Mouse (Mus musculus) common myeloid progenitor, adult 5-6 weeks (primary cell): ENCODE data around the gene Pex11g. TPM values are rescaled to one million over a fixed set of nuclear protein-coding genes. Genes with fewer than 3 reads are reported as not detected.
A peak's percentile ranks its signal among the peaks of the same experiment; 100 is the strongest.

Experiments
- ATAC-seq: replicated peaks from 2 replicates; pipeline ENCODE4 v1.8.0; 2016; ENCODE audit warnings: low read depth, mild to moderate bottlenecking, moderate TSS enrichment, inconsistent platforms; ENCODE audit not compliant: poor library complexity, severe bottlenecking
- total RNA-seq: library from RNA; stranded (forward); fragments of 200-1000, 187-1606 nt; gene quantifications from 2 replicates; pipeline ENCODE4 v1.2.3, GENCODE M21; 2017

Pex11g gene
- total RNA-seq, 1 experiment from 2014 or later = 1.3 TPM

GRCm38 (mm10) chr8:3418101-3418500, 49.4 kb downstream of the Pex11g start:
- ATAC-seq = no peak

- no peak for ATAC-seq
Measured at GRCm38 (mm10) chr8:3417455-3417854, 50.0 kb downstream of the Pex11g start.

- ATAC-seq = no peak
Measured at GRCm38 (mm10) chr8:3416846-3417245, 50.6 kb downstream of the Pex11g start.

GRCm38 (mm10) chr8:3415661-3416060, 51.8 kb downstream of the Pex11g start:
- ATAC-seq = no peak

GRCm38 (mm10) chr8:3415259-3415658, 52.2 kb downstream of the Pex11g start:
- no peak for ATAC-seq

- ATAC-seq = no peak
Measured at GRCm38 (mm10) chr8:3414639-3415190, 52.8 kb downstream of the Pex11g start.

GRCm38 (mm10) chr8:3412816-3413215, 54.7 kb downstream of the Pex11g start:
- no peak for ATAC-seq

GRCm38 (mm10) chr8:3411901-3412301, 55.6 kb downstream of the Pex11g start:
- ATAC-seq = peak; percentile 56

GRCm38 (mm10) chr8:3411085-3411484, 56.4 kb downstream of the Pex11g start:
- no peak for ATAC-seq

- no peak for ATAC-seq
Measured at GRCm38 (mm10) chr8:3407417-3407816, 60.1 kb downstream of the Pex11g start.

Other genes with a start within 250 kb of the Pex11g start
- gene Insr, start 188.1 kb downstream of the Pex11g start, total RNA-seq = 11.4 and 14.8 TPM in 2 replicates
- gene A430078G23Rik, start 114.3 kb downstream of the Pex11g start, total RNA-seq = 22.7 and 25.9 TPM in 2 replicates
- 26.5 and 30.3 TPM in 2 replicates for gene Arhgef18, start 74.7 kb downstream of the Pex11g start, total RNA-seq
- gene Tex45, start 3.2 kb upstream of the Pex11g start, total RNA-seq = not detected in 2 replicates
- gene Zfp358, start 25.5 kb upstream of the Pex11g start, total RNA-seq = 6.2 and 8.3 TPM in 2 replicates
- gene Mcoln1, start 32.8 kb upstream of the Pex11g start, total RNA-seq = 26.1 and 28.9 TPM in 2 replicates
- gene Pnpla6, start 47.7 kb upstream of the Pex11g start, total RNA-seq = 16.1 and 21.8 TPM in 2 replicates
- 0.44 and 0.96 TPM in 2 replicates for gene C330021F23Rik, start 100.3 kb upstream of the Pex11g start, total RNA-seq
- 1.0 TPM in 2 replicates for gene Camsap3, start 119.6 kb upstream of the Pex11g start, total RNA-seq
- gene Xab2, start 153.6 kb upstream of the Pex11g start, total RNA-seq = 53.4 and 54.3 TPM in 2 replicates
- 162 and 251 TPM in 2 replicates for gene Pet100, start 153.9 kb upstream of the Pex11g start, total RNA-seq
- gene Pcp2, start 157.9 kb upstream of the Pex11g start, total RNA-seq = not detected in 2 replicates
- 92.9 and 112 TPM in 2 replicates for gene Stxbp2, start 163.3 kb upstream of the Pex11g start, total RNA-seq
- gene Retn, start 188.1 kb upstream of the Pex11g start, total RNA-seq = not detected in 2 replicates
- gene Mcemp1, start 198.1 kb upstream of the Pex11g start, total RNA-seq = 0.27 and 0.68 TPM in 2 replicates
- 0.87 and 1.4 TPM in 2 replicates for gene Fcor, start 204.7 kb upstream of the Pex11g start, total RNA-seq
- gene Trappc5, start 208.6 kb upstream of the Pex11g start, total RNA-seq = 34.9 and 42.9 TPM in 2 replicates
- not detected in 2 replicates for gene Fcer2a, start 226.5 kb upstream of the Pex11g start, total RNA-seq